Mouse (Mus musculus) liver, embryonic 14.5 days (tissue): Measurements from ENCODE around the gene Gdf11.

Experiments
- CTCF ChIP-seq: IDR thresholded peaks from 2 replicates; pipeline ENCODE4 v1.5.1; 2016; ENCODE audit warnings: antibody characterized with exemption, low read depth, control low read depth
- EP300 ChIP-seq: IDR thresholded peaks from 2 replicates; pipeline ENCODE4 v1.6.1; 2016; ENCODE audit warnings: antibody characterized with exemption, low read depth

- TF ChIP-seq CTCF, result no peak
- no peak for TF ChIP-seq EP300
Observed at GRCm38 (mm10) chr10:128890383-128891295, 879 bp downstream of the Gdf11 start.
